Mouse (Mus musculus): ENCODE data around the gene Mcrip1. TPM values are rescaled to one million over a fixed set of nuclear protein-coding genes. Genes with fewer than 3 reads are reported as not detected.

Gene Mcrip1
- total and polyA plus RNA-seq, 2 experiments from 2014 or later, result 103 to 261 TPM

GRCm38 (mm10) chr11:120573585-120574277 is 24.2 kb upstream of the Mcrip1 start:
- DNase-seq, result no peak

GRCm38 (mm10) chr11:120572752-120573584 is 23.4 kb upstream of the Mcrip1 start, which contains the start of gene P4hb:
P4hb (minus strand) TSS chr11:120573253.
- DNase-seq (peak; percentile 100), ATAC-seq (peak; percentile 96)
- Histone ChIP-seq H3K27ac (ENCODE audit: low read depth, low read length) (peak within 1 kb of the TSS; percentile 84), H3K36me3 (ENCODE audit: insufficient read depth) (peaks cover 36% of the 10 kb centered on the region), H3K4me1 (ENCODE audit: insufficient read depth) (0 out of 2 replicates have a peak, but pooled peaks cover 7% of the 10 kb centered on the region), H3K9ac (peak within 1 kb of the TSS; percentile 72), H3K4me3 (ENCODE audit: low read depth, low read length) (peak within 1 kb of the TSS; percentile 71), H3K9me3 (ENCODE audit: low read length) (no peaks in the 10 kb centered on the region), H3K4me2 (ENCODE audit: low read depth) (peak within 1 kb of the TSS; percentile 73), H3K27me3 (ENCODE audit: insufficient read depth, low read length) (no peaks in the 10 kb centered on the region)
- WGBS, result 2% methylated on average over 93 of the region's 94 CpGs
- TF ChIP-seq CTCF (IDR thresholded peaks at IDR 0.05; ENCODE audit: low read depth), result no peak; the same call in 1 of the 2 replicates

More at GRCm38 (mm10) chr11:120573585-120574277, 24.2 kb upstream of the Mcrip1 start:
- peak overlapping the region; percentile 73 for H3K4me2 ChIP-seq (ENCODE audit: low read depth)
- no peaks in the 10 kb centered on the region for H3K27me3 ChIP-seq (ENCODE audit: insufficient read depth, low read length)
- H3K4me3 ChIP-seq (ENCODE audit: low read depth, low read length), result peak overlapping the region; percentile 71
- H3K9me3 ChIP-seq (ENCODE audit: low read length), result no peaks in the 10 kb centered on the region
- H3K4me1 ChIP-seq (ENCODE audit: insufficient read depth), result 0 out of 2 replicates have a peak, but pooled peaks cover 7% of the 10 kb centered on the region
- H3K27ac ChIP-seq (ENCODE audit: low read depth, low read length), result peak overlapping the region; percentile 84
- peaks cover 36% of the 10 kb centered on the region for H3K36me3 ChIP-seq (ENCODE audit: insufficient read depth)
- TF ChIP-seq CTCF (IDR thresholded peaks at IDR 0.05; ENCODE audit: low read depth), result no peak
- ATAC-seq, result peak; percentile 1; the same call in 1 of the 2 replicates
- 0% methylated on average over 23 of the region's 23 CpGs for WGBS
- peak overlapping the region; percentile 72 for H3K9ac ChIP-seq

GRCm38 (mm10) chr11:120572417-120572751 is 22.9 kb upstream of the Mcrip1 start:
- DNase-seq, result no peak
- H3K4me3 ChIP-seq (ENCODE audit: low read depth, low read length), result peak overlapping the region; percentile 71
- H3K4me2 ChIP-seq (ENCODE audit: low read depth), result peak overlapping the region; percentile 59
- 0 out of 2 replicates have a peak, but pooled peaks cover 7% of the 10 kb centered on the region for H3K4me1 ChIP-seq (ENCODE audit: insufficient read depth)
- no peaks in the 10 kb centered on the region for H3K9me3 ChIP-seq (ENCODE audit: low read length)
- TF ChIP-seq CTCF (IDR thresholded peaks at IDR 0.05; ENCODE audit: low read depth), result 0 out of 2 replicates have a peak, but pooled peaks have one; percentile 25
- peak overlapping the region; percentile 70 for H3K27ac ChIP-seq (ENCODE audit: low read depth, low read length)
- no peaks in the 10 kb centered on the region for H3K27me3 ChIP-seq (ENCODE audit: insufficient read depth, low read length)
- 0% methylated on average over 23 of the region's 24 CpGs for WGBS
- peaks cover 36% of the 10 kb centered on the region for H3K36me3 ChIP-seq (ENCODE audit: insufficient read depth)
- H3K9ac ChIP-seq, result peak overlapping the region; percentile 72
- no peak; the same call in 1 of the 2 replicates for ATAC-seq

- no peak for DNase-seq
- 13% methylated on average over 11 of the region's 11 CpGs for WGBS
Observed at GRCm38 (mm10) chr11:120571754-120572416, 22.4 kb upstream of the Mcrip1 start.

GRCm38 (mm10) chr11:120571122-120571521 is 21.6 kb upstream of the Mcrip1 start:
- H3K9me3 ChIP-seq (ENCODE audit: low read length), result no peaks in the 10 kb centered on the region
- no peak overlapping the region; the same call in 1 of the 2 replicates for H3K4me2 ChIP-seq (ENCODE audit: low read depth)
- H3K9ac ChIP-seq, result no peak overlapping the region
- ATAC-seq (no peak), DNase-seq (no peak)
- 0 out of 2 replicates have a peak, but pooled peaks cover 7% of the 10 kb centered on the region for H3K4me1 ChIP-seq (ENCODE audit: insufficient read depth)
- no peak overlapping the region; the same call in 1 of the 2 replicates for H3K4me3 ChIP-seq (ENCODE audit: low read depth, low read length)
- no peak for TF ChIP-seq CTCF (IDR thresholded peaks at IDR 0.05; ENCODE audit: low read depth)
- peaks cover 46% of the 10 kb centered on the region for H3K36me3 ChIP-seq (ENCODE audit: insufficient read depth)
- no peak overlapping the region for H3K27ac ChIP-seq (ENCODE audit: low read depth, low read length)
- no peaks in the 10 kb centered on the region for H3K27me3 ChIP-seq (ENCODE audit: insufficient read depth, low read length)
- WGBS, result 79% methylated on average over 3 of the region's 3 CpGs

More at GRCm38 (mm10) chr11:120571754-120572416, 22.4 kb upstream of the Mcrip1 start:
- peak overlapping the region; percentile 71 for H3K4me3 ChIP-seq (ENCODE audit: low read depth, low read length)
- H3K4me1 ChIP-seq (ENCODE audit: insufficient read depth), result 0 out of 2 replicates have a peak, but pooled peaks cover 7% of the 10 kb centered on the region
- peak overlapping the region; percentile 59 for H3K4me2 ChIP-seq (ENCODE audit: low read depth)
- H3K27me3 ChIP-seq (ENCODE audit: insufficient read depth, low read length), result no peaks in the 10 kb centered on the region
- H3K27ac ChIP-seq (ENCODE audit: low read depth, low read length), result no peak overlapping the region
- ATAC-seq, result no peak
- no peak for TF ChIP-seq CTCF (IDR thresholded peaks at IDR 0.05; ENCODE audit: low read depth)
- peaks cover 39% of the 10 kb centered on the region for H3K36me3 ChIP-seq (ENCODE audit: insufficient read depth)
- peak overlapping the region; percentile 72 for H3K9ac ChIP-seq
- no peaks in the 10 kb centered on the region for H3K9me3 ChIP-seq (ENCODE audit: low read length)

GRCm38 (mm10) chr11:120568324-120568723 is 18.8 kb upstream of the Mcrip1 start:
- no peak for DNase-seq
- Histone ChIP-seq H3K4me2 (ENCODE audit: low read depth) (no peak overlapping the region), H3K4me3 (ENCODE audit: low read depth, low read length) (no peak overlapping the region), H3K9ac (no peak overlapping the region), H3K27ac (ENCODE audit: low read depth, low read length) (no peak overlapping the region), H3K36me3 (ENCODE audit: insufficient read depth) (peaks cover 72% of the 10 kb centered on the region), H3K9me3 (ENCODE audit: low read length) (no peaks in the 10 kb centered on the region), H3K4me1 (ENCODE audit: insufficient read depth) (0 out of 2 replicates have a peak, but pooled peaks cover 4% of the 10 kb centered on the region), H3K27me3 (ENCODE audit: insufficient read depth, low read length) (no peaks in the 10 kb centered on the region)
- TF ChIP-seq CTCF (IDR thresholded peaks at IDR 0.05; ENCODE audit: low read depth), result no peak
- 93% methylated on average over 6 of the region's 6 CpGs for WGBS
- no peak for ATAC-seq

Data from forebrain, postnatal 0 days (tissue).